Mouse (Mus musculus) stomach, postnatal 0 days (tissue): ENCODE data around the gene Meis2. TPM values are rescaled to one million over a fixed set of nuclear protein-coding genes. Genes with fewer than 3 reads are reported as not detected.

Source experiments
- ATAC-seq: fragments of 200-750 bp; cut with Nextera tagmentation; 2 replicates; pipeline ENCODE4 v1.8.0; 2017; ENCODE audit not compliant: low FRiP score, low TSS enrichment
- DNase-seq: peaks from one replicate; pipeline ENCODE4 v3.0.0-alpha.2; 2016; ENCODE audit warnings: low spot score
- H3K27ac ChIP-seq: fragments of 300-500 bp; sonication (generic); replicated peaks from 2 replicates; pipeline ENCODE4 v1.5.1; 2014; ENCODE audit warnings: mild to moderate bottlenecking, control low read depth
- H3K27me3 ChIP-seq: fragments of 300-500 bp; sonication (generic); 2 replicates; pipeline ENCODE4 v1.6.1; 2014; ENCODE audit warnings: low read length; ENCODE audit not compliant: control insufficient read depth, insufficient read depth
- H3K36me3 ChIP-seq: fragments of 300-500 bp; sonication (generic); 2 replicates; pipeline ENCODE4 v1.6.1; 2014; ENCODE audit warnings: low read length, mixed read lengths; ENCODE audit not compliant: control insufficient read depth, insufficient read depth
- H3K4me1 ChIP-seq: fragments of 300-500 bp; sonication (generic); replicated peaks from 2 replicates; pipeline ENCODE4 v1.6.1; 2014; ENCODE audit warnings: antibody characterized with exemption; ENCODE audit not compliant: control insufficient read depth, insufficient read depth
- H3K4me2 ChIP-seq: fragments of 300-500 bp; sonication (generic); replicated peaks from 2 replicates; pipeline ENCODE4 v1.6.1; 2014; ENCODE audit warnings: low read depth, mild to moderate bottlenecking, control low read depth, moderate library complexity
- H3K4me3 ChIP-seq: fragments of 300-500 bp; sonication (generic); 2 replicates; pipeline ENCODE4 v1.5.1; 2014; ENCODE audit warnings: low read depth, low read length, control low read depth
- H3K9ac ChIP-seq: fragments of 300-500 bp; sonication (generic); 2 replicates; pipeline ENCODE4 v1.6.1; 2014; ENCODE audit warnings: mild to moderate bottlenecking, low read length, control low read depth, mixed read lengths
- H3K9me3 ChIP-seq: fragments of 300-500 bp; sonication (generic); 2 replicates; pipeline ENCODE4 v1.6.1; 2016; ENCODE audit warnings: low read length; ENCODE audit not compliant: control insufficient read depth
- CTCF ChIP-seq: IDR thresholded peaks from 2 replicates; pipeline ENCODE4 v1.5.1; 2016; ENCODE audit warnings: antibody characterized with exemption, low read depth, mild to moderate bottlenecking, moderate library complexity
- EP300 ChIP-seq: optimal IDR thresholded peaks from 2 replicates; pipeline ENCODE3; 2016; ENCODE audit warnings: antibody characterized with exemption
- WGBS: fragments of 180-500 bp; shearing (Covaris S2); extraction: QIAGEN DNeasy Blood & Tissue Kit; methylation state at CpG from one replicate; pipeline ENCODE4 v1.1.7; 2014; 5-methylcytosine and 5-hydroxymethylcytosine counted together
- polyA plus RNA-seq: library from polyadenylated mRNA; unstranded; fragments of >200 nt; fragmentation: Nextera tagmentation; extraction: Ambion mirVana; gene quantifications from 2 replicates; pipeline ENCODE4 v1.2.1, GENCODE M21; 2015

The Meis2 gene
- polyA plus RNA-seq, 1 experiment from 2014 or later: 17.7 TPM

DNA sequence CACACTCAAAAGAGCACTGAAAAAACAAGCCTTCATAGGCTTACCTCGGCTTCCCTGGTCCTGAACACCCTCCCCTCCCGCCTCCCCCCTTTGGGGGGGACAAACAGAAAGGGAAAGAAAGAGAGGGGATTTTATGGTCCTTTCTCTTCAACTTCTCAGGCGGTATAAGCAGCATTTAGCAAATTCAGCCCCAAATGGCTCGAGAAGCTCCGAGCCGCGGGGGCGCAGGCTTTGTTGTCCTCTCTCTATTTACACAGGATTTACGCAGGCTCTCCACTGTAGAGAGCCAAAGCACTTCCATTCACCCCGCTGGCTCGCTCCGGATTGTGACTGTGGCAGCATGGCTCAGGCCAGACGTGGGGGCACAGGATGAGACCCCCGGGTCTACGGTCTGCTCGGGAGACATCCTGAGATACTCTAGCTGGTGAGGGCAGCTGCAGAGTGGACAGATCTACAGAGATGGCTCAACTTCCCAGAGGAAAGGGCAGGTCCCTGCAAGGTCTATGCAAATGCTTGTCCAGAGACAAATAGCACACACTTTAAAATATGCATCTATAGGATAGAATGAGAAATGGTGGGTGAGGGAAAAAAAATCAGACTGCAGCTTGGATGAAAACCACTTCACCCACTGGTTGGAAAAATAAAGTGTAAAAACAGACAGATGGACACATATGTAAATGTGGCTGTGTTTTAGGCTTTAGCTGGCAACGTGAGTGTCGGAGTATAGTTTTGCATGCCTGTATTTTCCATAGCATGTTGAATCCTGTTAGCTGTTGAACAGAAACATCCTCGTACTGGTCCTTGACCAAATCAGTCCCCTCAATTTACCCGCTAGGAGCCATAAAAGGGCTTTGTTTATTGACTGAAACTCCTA, 56.3 kb downstream of the Meis2 start:
- peak overlapping the region; percentile 31; the same call in 1 of the 2 replicates for H3K9ac ChIP-seq
- no peak for DNase-seq
- peaks cover 6% of the 10 kb centered on the region for H3K4me1 ChIP-seq
- no peaks in the 10 kb centered on the region for H3K27me3 ChIP-seq
- 23% methylated on average over 20 of the region's 20 CpGs for WGBS
- no peaks in the 10 kb centered on the region for H3K9me3 ChIP-seq
- peak overlapping the region; percentile 13; the same call in 1 of the 2 replicates for H3K4me3 ChIP-seq
- ATAC-seq: no peak
- 0 out of 2 replicates have a peak overlapping the region, but pooled peaks have one; percentile 1 for H3K27ac ChIP-seq
- H3K4me2 ChIP-seq: peak overlapping the region; percentile 42
- no peaks in the 10 kb centered on the region for H3K36me3 ChIP-seq
- TF ChIP-seq EP300: no peak
- no peak for TF ChIP-seq CTCF

DNA sequence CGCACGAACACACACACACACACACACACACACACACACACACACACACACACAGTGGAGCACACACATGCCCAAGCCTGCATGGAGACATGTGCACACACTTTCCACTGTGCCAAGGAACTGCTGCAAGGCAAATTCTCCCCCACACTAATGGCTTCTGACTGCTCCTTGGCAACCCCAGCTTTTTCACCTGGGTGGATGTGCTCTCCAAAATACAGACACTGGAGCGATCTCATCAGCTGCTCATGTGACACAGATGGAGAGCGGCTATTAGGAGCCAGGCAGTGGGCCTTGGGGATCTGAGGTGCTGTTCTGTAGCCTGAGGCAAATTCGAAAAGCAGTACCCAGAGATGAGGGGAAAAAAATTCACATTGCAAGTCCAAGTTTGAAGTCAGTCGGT, 63.3 kb downstream of the Meis2 start:
- no peak for TF ChIP-seq EP300
- TF ChIP-seq CTCF: no peak
- Histone ChIP-seq H3K9me3 (no peaks in the 10 kb centered on the region), H3K4me1 (0 out of 2 replicates have a peak, but pooled peaks cover 2% of the 10 kb centered on the region), H3K27me3 (no peaks in the 10 kb centered on the region), H3K9ac (no peak overlapping the region), H3K27ac (no peak overlapping the region), H3K4me3 (no peak overlapping the region), H3K4me2 (no peak overlapping the region), H3K36me3 (0 out of 2 replicates have a peak, but pooled peaks cover 3% of the 10 kb centered on the region)
- ATAC-seq (no peak), DNase-seq (no peak)
- 55% methylated on average over 6 of the region's 6 CpGs for WGBS

DNA sequence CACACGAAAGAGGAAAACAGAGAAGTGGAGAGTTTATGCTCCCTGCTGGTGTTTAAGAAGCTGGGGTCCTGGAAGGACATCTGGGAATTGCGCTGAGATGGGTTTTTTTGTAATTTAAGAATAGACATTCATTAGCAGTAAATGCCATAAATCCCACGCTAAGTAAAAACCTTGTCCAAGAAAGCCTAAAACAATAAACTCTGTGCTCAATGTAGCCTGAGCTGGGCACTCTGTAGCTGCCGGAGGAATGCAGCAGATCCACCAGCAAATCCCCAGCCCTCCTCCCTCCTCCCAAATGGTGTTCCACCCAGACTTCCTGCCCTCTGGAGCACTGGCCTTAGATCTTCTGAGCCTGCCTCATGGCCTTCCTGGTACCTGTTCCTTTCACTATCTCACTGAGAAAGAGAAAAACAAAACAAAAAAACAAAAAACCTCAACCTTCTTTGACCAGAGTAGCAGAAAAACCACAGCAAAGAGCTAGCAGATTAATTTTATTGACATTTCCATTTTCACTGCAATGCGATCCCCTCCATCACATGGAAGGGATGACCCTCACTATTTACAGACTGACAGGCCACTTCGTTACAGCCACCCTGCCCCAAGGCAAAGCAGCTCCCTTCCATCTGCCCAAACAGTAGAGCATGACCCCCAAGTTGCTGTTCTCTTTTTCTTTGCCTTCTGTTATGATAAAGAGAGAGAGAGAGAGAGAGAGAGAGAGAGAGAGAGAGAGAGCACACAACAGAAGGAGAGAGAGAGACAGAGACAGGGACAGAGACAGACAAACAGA, 64.1 kb downstream of the Meis2 start:
- no peak for ATAC-seq
- 33% methylated on average over 6 of the region's 6 CpGs for WGBS
- Histone ChIP-seq H3K36me3 (0 out of 2 replicates have a peak, but pooled peaks cover 3% of the 10 kb centered on the region), H3K9ac (no peak overlapping the region), H3K9me3 (no peaks in the 10 kb centered on the region), H3K4me1 (0 out of 2 replicates have a peak, but pooled peaks cover 2% of the 10 kb centered on the region), H3K4me3 (no peak overlapping the region), H3K27ac (no peak overlapping the region), H3K27me3 (no peaks in the 10 kb centered on the region), H3K4me2 (no peak overlapping the region)
- TF ChIP-seq EP300: no peak
- no peak for TF ChIP-seq CTCF
- no peak for DNase-seq

DNA sequence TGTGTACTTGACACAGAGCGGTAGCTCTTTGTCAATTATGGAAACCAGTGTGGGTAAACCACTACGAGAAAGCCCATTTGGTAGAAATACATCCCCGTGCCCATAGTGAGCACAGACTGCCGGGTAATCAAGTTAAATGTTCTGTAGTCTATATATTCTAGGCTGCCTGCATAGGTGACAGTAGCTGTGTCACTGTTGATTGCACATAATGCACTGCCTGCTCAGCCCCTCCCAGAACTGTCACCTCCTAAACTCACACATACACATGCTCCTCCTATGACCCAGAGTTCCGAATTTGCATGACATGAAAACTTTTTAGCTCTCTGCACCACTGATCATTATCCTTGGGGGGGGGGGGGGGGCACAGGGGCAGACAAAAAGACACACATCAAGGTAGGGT, 65.1 kb downstream of the Meis2 start:
- DNase-seq: no peak
- H3K4me3 ChIP-seq: no peak overlapping the region
- H3K27me3 ChIP-seq: no peaks in the 10 kb centered on the region
- no peak for ATAC-seq
- no peak overlapping the region for H3K9ac ChIP-seq
- H3K27ac ChIP-seq: no peak overlapping the region
- 86% methylated on average over 5 of the region's 5 CpGs for WGBS
- H3K36me3 ChIP-seq: 0 out of 2 replicates have a peak, but pooled peaks cover 3% of the 10 kb centered on the region
- no peaks in the 10 kb centered on the region for H3K9me3 ChIP-seq
- TF ChIP-seq EP300 (no peak), CTCF (no peak)
- H3K4me1 ChIP-seq: 0 out of 2 replicates have a peak, but pooled peaks cover 2% of the 10 kb centered on the region
- H3K4me2 ChIP-seq: no peak overlapping the region

DNA sequence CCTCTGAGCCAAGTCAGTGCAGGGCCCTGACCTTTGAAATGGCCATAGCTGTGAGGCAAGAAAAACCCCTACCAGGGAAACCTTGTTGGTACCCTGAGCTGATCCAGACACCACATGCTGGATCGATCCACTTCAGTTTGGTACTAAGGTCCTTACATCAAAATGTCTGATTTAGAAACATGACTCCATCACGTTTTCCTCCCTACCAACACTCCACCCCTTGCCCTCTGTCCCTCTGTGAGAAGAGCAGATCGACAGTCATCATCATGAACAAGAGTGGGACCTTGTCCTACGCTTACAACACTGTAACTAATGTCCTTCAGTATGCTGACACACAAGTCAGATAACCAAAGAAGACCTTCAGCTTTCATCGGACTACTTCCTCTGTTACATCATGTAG, 66.8 kb downstream of the Meis2 start:
- 83% methylated on average over 5 of the region's 5 CpGs for WGBS
- no peak overlapping the region for H3K27ac ChIP-seq
- ATAC-seq: no peak

More for the DNA sequence above, 66.8 kb downstream of the Meis2 start:
- Histone ChIP-seq H3K4me3 (no peak overlapping the region), H3K4me1 (0 out of 2 replicates have a peak, but pooled peaks cover 2% of the 10 kb centered on the region), H3K27me3 (no peaks in the 10 kb centered on the region), H3K4me2 (no peak overlapping the region), H3K9me3 (no peaks in the 10 kb centered on the region), H3K36me3 (0 out of 2 replicates have a peak, but pooled peaks cover 3% of the 10 kb centered on the region), H3K9ac (no peak overlapping the region)
- TF ChIP-seq EP300 (no peak), CTCF (no peak)
- no peak for DNase-seq
